Mouse (Mus musculus) duodenum, adult 2 months (tissue): ENCODE data around the gene Epb41l3. TPM values are rescaled to one million over a fixed set of nuclear protein-coding genes. Genes with fewer than 3 reads are reported as not detected.

Experiments used
- polyA plus RNA-seq: library from polyadenylated mRNA; depleted of rRNA; stranded (reverse); fragments of >200 nt; gene quantifications from 2 replicates; pipeline ENCODE4 v1.2.3, GENCODE M21; 2012; ENCODE audit warnings: low replicate concordance; rRNA removed

The Epb41l3 gene
- polyA plus RNA-seq, result 33.5 and 68.3 TPM in 2 replicates

DNA sequence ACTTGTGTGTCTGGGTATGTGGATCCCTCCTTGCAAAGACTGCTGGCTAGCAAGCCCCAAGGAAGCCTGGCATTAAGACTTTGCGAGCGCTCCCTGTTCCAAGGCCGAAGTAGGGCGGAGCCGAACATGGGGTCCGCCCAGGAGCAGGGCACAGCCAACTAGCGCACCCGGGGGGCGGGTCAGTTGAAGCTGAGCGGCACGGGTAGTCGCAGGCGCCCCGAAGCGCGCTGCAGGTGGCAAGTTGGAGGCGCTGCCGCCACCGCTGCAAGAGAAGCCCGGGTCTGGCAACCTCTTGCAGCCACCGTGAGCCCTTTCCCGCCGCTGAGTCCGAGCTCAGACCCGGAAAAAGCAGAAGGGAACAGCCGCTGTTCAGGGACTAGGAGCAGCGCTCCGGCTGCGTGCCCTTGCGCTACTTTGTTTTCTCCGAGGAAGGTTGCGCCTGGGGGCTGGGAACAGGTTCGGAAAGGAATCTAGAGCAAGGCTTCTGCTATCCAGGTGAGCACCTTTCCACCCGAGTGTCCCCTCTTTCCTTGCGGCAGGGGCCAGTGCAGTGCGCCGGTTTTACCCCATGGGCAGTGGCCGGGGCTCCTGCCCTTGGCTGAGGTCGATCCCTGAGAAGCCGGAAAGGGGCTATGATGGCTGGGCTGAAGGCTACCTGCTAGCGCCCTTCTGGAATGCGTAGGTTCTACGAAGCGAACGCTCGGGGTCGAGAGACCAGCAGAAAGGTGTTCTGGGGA is at the start of gene Epb41l3:
Epb41l3 (plus strand) TSS at position 183 of the 737 bp plus-strand sequence.

Other genes starting within 250 kb of the Epb41l3 start
- 0.52 and 0.62 TPM in 2 replicates for gene Tmem200c, start 249.1 kb upstream of the Epb41l3 start, polyA plus RNA-seq